Mouse (Mus musculus) liver, embryonic 14.5 days (tissue): ENCODE results near the gene Upb1. TPM values are rescaled to one million over a fixed set of nuclear protein-coding genes. Genes with fewer than 3 reads are reported as not detected.
"Not testable (repeated sequence)": the region's sequence is repeated elsewhere in the genome, so short reads cannot be mapped to it uniquely, and the experiment has no call there.

Experiments
- ATAC-seq: fragments of 200-750 bp; cut with Nextera tagmentation; 2 replicates; pipeline ENCODE4 v1.8.0; 2017; ENCODE audit warnings: moderate number of reproducible peaks, mild to moderate bottlenecking, moderate library complexity; ENCODE audit not compliant: insufficient read depth
- DNase-seq, 3 experiments: peaks; one replicate each; pipeline ENCODE4 v3.0.0-alpha.2; 2012 to 2013; ENCODE audit warnings: low read depth in 3 of 3, low spot score in 3 of 3
- H3K27ac ChIP-seq: fragments of 300-500 bp; sonication (generic); 2 replicates; pipeline ENCODE4 v1.5.1; 2014; ENCODE audit warnings: moderate library complexity, mild to moderate bottlenecking, control low read depth, inconsistent platforms
- H3K27me3 ChIP-seq: fragments of 300-500 bp; sonication (generic); 2 replicates; pipeline ENCODE4 v1.6.1; 2014; ENCODE audit warnings: mild to moderate bottlenecking, low read length, moderate library complexity; ENCODE audit not compliant: control insufficient read depth, insufficient read depth
- H3K36me3 ChIP-seq: fragments of 300-500 bp; sonication (generic); replicated peaks from 2 replicates; pipeline ENCODE4 v1.6.1; 2014; ENCODE audit warnings: low read depth; ENCODE audit not compliant: control insufficient read depth, insufficient read depth
- H3K4me1 ChIP-seq, 2 experiments: fragments of 200-500 bp in 1 of 2; fragments of 300-500 bp in 1 of 2; sonication (generic) in 1 of 2; replicated peaks; 2 replicates each; pipeline ENCODE4 v1.6.1; 2012 to 2014; ENCODE audit warnings: antibody characterized with exemption in 1 of 2, inconsistent platforms in 1 of 2, low read length in 1 of 2; ENCODE audit not compliant: control insufficient read depth in 2 of 2, insufficient read depth in 2 of 2
- H3K4me2 ChIP-seq: fragments of 300-500 bp; sonication (generic); 2 replicates; pipeline ENCODE4 v1.6.1; 2014; ENCODE audit warnings: low read depth, mild to moderate bottlenecking, control low read depth, moderate library complexity
- H3K4me3 ChIP-seq, 2 experiments: fragments of 200-500 bp in 1 of 2; fragments of 300-500 bp in 1 of 2; sonication (generic) in 1 of 2; 2 replicates each; pipeline ENCODE4 v1.5.1; 2012 to 2014; ENCODE audit warnings: low read depth in 2 of 2, low read length in 2 of 2, mild to moderate bottlenecking in 2 of 2, control low read depth in 1 of 2, inconsistent platforms in 1 of 2, moderate library complexity in 1 of 2; ENCODE audit not compliant: insufficient read depth in 1 of 2
- H3K9ac ChIP-seq: fragments of 300-500 bp; sonication (generic); replicated peaks from 2 replicates; pipeline ENCODE4 v1.6.1; 2014; ENCODE audit warnings: mild to moderate bottlenecking, control low read depth, moderate library complexity
- H3K9me3 ChIP-seq: fragments of 300-500 bp; sonication (generic); 2 replicates; pipeline ENCODE4 v1.6.1; 2016; ENCODE audit warnings: low read length, mixed read lengths; ENCODE audit not compliant: control insufficient read depth
- CTCF ChIP-seq: IDR thresholded peaks from 2 replicates; pipeline ENCODE4 v1.5.1; 2016; ENCODE audit warnings: antibody characterized with exemption, low read depth, control low read depth
- EP300 ChIP-seq: IDR thresholded peaks from 2 replicates; pipeline ENCODE4 v1.6.1; 2016; ENCODE audit warnings: antibody characterized with exemption, low read depth
- WGBS: fragments of 180-500 bp; shearing (Covaris S2); extraction: QIAGEN DNeasy Blood & Tissue Kit; methylation state at CpG from one replicate; pipeline ENCODE4 v1.1.7; 2014; ENCODE audit not compliant: insufficient replicate concordance; 5-methylcytosine and 5-hydroxymethylcytosine counted together
- polyA plus RNA-seq, 2 experiments: library from polyadenylated mRNA; depleted of rRNA in 1 of 2; stranded (reverse) in 1 of 2; unstranded in 1 of 2; fragments of >200 nt; fragmentation: Nextera tagmentation in 1 of 2; extraction: Ambion mirVana in 1 of 2; gene quantifications; 2 replicates each; pipeline versions ENCODE4 v1.2.1 to v1.2.3; 2012 to 2014

Upb1 gene
- polyA plus RNA-seq (2012; rRNA removed), result 8.1 and 8.8 TPM in 2 replicates
- polyA plus RNA-seq (2014; fragmentation: Nextera tagmentation; extraction: Ambion mirVana), result 18.3 and 20.1 TPM in 2 replicates

DNA sequence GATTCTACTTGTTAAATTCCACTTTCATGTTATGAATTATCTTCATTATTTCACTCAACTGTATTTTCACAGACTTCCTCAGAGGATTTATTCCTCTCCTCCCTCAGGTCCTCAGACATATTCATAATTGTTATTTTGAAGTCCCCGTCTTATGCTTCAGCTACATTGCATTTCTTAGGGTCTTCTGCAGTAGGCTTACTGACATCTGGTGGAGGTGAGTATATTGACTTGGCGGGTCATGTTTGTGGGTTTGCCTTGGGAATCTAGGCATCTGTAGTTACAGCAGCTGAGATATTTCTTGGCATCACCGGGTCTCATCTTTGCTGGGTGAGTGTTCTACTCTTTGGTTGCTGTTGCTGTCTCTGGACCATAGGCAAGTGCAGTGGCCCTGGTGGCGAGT is at the start of gene Upb1:
Gene Upb1, plus strand, starts transcription at position 158 of the 400 bp plus-strand sequence.
- ATAC-seq (no peak), DNase-seq (no peak)
- Histone ChIP-seq H3K9me3 (no peaks in the 10 kb centered on the region), H3K9ac (no peak within 1 kb of the TSS), H3K4me1 (peaks cover 0 to 7% of the 10 kb centered on the region in 2 experiments; a peak in 1 of 4 replicates), H3K4me2 (no peak within 1 kb of the TSS), H3K4me3 (no peak within 1 kb of the TSS), H3K27ac (no peak within 1 kb of the TSS), H3K36me3 (no peaks in the 10 kb centered on the region), H3K27me3 (no peaks in the 10 kb centered on the region)
- 59% methylated on average over 4 of the region's 4 CpGs for WGBS
- TF ChIP-seq EP300 (no peak), CTCF (no peak)

DNA sequence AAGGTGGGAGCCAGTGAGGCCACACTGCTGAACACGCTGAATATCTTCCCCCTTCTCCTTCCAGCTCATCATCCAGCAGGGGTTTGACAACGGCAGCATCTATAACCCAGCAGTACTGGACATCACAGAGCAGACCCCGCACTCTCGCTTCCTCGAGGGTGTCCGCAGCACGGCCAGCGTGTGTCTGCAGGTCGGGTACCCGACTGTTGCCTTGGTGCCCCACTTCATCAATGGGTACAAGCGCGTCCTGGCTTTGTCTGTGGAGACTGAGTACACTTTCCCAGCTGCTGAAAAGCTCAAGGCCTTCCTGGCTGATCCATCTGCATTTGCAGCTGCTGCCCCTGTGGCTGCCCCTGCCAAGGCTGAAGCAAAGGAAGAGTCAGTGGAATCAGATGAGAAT is 48.4 kb upstream of the Upb1 start:
- H3K4me2 ChIP-seq, result no peak overlapping the region
- H3K27ac ChIP-seq, result no peak overlapping the region
- H3K9ac ChIP-seq, result no peak overlapping the region
- no peak overlapping the region for H3K4me3 ChIP-seq
- WGBS, result 82% methylated on average over 12 of the region's 12 CpGs
- ATAC-seq (no peak), DNase-seq (no peak)
- no peaks in the 10 kb centered on the region for H3K36me3 ChIP-seq
- H3K27me3 ChIP-seq, result no peaks in the 10 kb centered on the region
- H3K9me3 ChIP-seq, result no peaks in the 10 kb centered on the region
- TF ChIP-seq CTCF (no peak), EP300 (no peak)
- H3K4me1 ChIP-seq, result no peaks in the 10 kb centered on the region

GRCm38 (mm10) chr10:75353838-75354241 is 47.1 kb upstream of the Upb1 start:
- 26% methylated on average over 7 of the region's 9 CpGs for WGBS
- H3K4me3 ChIP-seq, H3K4me2 ChIP-seq, H3K4me1 ChIP-seq, DNase-seq, H3K9me3 ChIP-seq, H3K36me3 ChIP-seq, H3K27me3 ChIP-seq, H3K27ac ChIP-seq, H3K9ac ChIP-seq: not testable (repeated sequence)
- peak; percentile 52 for ATAC-seq

DNA sequence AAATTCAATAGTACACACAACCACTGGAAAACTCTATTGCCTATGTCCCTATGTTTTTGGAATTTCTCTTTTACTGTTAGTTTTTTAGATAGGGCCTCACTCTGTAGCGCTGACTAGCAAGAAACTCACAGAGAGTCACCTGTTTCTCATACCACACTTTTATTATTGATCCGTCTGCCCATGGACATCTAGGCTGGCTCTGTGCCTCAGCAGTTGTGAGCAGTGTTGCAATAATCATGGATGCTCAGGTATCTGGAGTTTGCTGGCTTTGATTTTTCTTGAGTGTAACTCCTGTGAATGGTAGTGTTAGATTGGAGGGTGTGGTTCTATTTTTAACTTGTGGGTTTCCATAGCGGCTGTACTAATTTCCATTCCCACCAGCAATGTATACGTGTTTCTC is 45.6 kb upstream of the Upb1 start:
- Histone ChIP-seq H3K4me3 (no peak overlapping the region), H3K27ac (no peak overlapping the region), H3K27me3 (no peaks in the 10 kb centered on the region), H3K4me1 (no peaks in the 10 kb centered on the region), H3K36me3 (no peaks in the 10 kb centered on the region), H3K9ac (no peak overlapping the region), H3K9me3 (no peaks in the 10 kb centered on the region), H3K4me2 (no peak overlapping the region)
- TF ChIP-seq CTCF (no peak), EP300 (no peak)
- no peak for ATAC-seq
- no peak for DNase-seq
- 37% methylated on average over 4 of the region's 4 CpGs for WGBS

DNA sequence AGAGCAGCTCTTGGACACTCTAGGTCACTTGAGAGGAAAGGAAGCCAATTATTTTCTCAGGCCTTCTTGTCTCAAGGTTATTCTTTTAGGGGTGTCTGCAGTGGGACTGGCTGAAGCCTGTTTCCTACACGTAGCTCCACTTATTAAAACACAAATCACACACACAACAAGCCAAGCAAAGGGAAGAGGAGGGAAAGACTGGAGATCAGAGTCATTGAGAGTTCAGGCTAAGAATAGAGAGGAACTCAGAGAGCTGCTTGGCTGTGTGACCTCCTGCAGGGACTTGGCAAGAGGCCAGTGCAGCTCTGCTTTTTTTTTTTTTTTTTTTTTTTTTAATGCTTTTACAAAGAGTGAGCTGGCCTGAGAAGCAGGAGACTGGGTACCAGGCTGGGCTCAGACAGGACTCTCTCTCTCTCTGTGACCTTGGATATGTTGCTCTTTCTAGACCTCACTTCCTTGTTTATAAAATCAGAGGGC is 36.7 kb upstream of the Upb1 start:
- not testable (repeated sequence) for H3K27ac ChIP-seq, H3K27me3 ChIP-seq, H3K4me2 ChIP-seq, H3K4me3 ChIP-seq, H3K9ac ChIP-seq, H3K9me3 ChIP-seq, H3K36me3 ChIP-seq, H3K4me1 ChIP-seq
- ATAC-seq, result peak; percentile 55; the same call in 1 of the 2 replicates
- peak in 1 of 3 experiments; percentile 2 for DNase-seq
- WGBS, result 12% methylated on average over 1 of the region's 1 CpGs
